Mouse (Mus musculus) forebrain, embryonic 16.5 days (tissue): Measurements from ENCODE around the gene Rab26. TPM values are rescaled to one million over a fixed set of nuclear protein-coding genes. Genes with fewer than 3 reads are reported as not detected.

Source experiments
- ATAC-seq: fragments of 200-750 bp; cut with Nextera tagmentation; 2 replicates; pipeline ENCODE4 v1.8.0; 2017; ENCODE audit warnings: mild to moderate bottlenecking, moderate library complexity
- H3K27ac ChIP-seq: fragments of 300-500 bp; sonication (generic); 2 replicates; pipeline ENCODE4 v1.5.1; 2014; ENCODE audit warnings: low read length, control low read depth
- H3K27me3 ChIP-seq: fragments of 300-500 bp; sonication (generic); replicated peaks from 2 replicates; pipeline ENCODE4 v1.6.1; 2014; ENCODE audit warnings: low read length; ENCODE audit not compliant: control insufficient read depth, insufficient read depth
- H3K36me3 ChIP-seq: fragments of 300-500 bp; sonication (generic); 2 replicates; pipeline ENCODE4 v1.6.1; 2014; ENCODE audit not compliant: control insufficient read depth, insufficient read depth
- H3K4me1 ChIP-seq: fragments of 300-500 bp; sonication (generic); replicated peaks from 2 replicates; pipeline ENCODE4 v1.6.1; 2014; ENCODE audit warnings: low read length; ENCODE audit not compliant: control insufficient read depth, insufficient read depth
- H3K4me2 ChIP-seq: fragments of 300-500 bp; sonication (generic); 2 replicates; pipeline ENCODE4 v1.6.1; 2014; ENCODE audit warnings: mild to moderate bottlenecking, low read length, control low read depth
- H3K4me3 ChIP-seq: fragments of 300-500 bp; sonication (generic); replicated peaks from 2 replicates; pipeline ENCODE4 v1.5.1; 2014; ENCODE audit warnings: mild to moderate bottlenecking, low read length, control low read depth
- H3K9ac ChIP-seq: fragments of 300-500 bp; sonication (generic); replicated peaks from 2 replicates; pipeline ENCODE4 v1.6.1; 2014; ENCODE audit warnings: low read depth, low read length, control low read depth
- H3K9me3 ChIP-seq: fragments of 300-500 bp; sonication (generic); 2 replicates; pipeline ENCODE4 v1.6.1; 2016; ENCODE audit warnings: low read length; ENCODE audit not compliant: control insufficient read depth
- WGBS: fragments of 180-500 bp; shearing (Covaris S2); extraction: QIAGEN DNeasy Blood & Tissue Kit; methylation state at CpG from one replicate; pipeline ENCODE4 v1.1.7; 2014; 5-methylcytosine and 5-hydroxymethylcytosine counted together
- polyA plus RNA-seq: library from polyadenylated mRNA; unstranded; fragments of >200 nt; fragmentation: Nextera tagmentation; extraction: Ambion mirVana; gene quantifications from 2 replicates; pipeline ENCODE4 v1.2.1, GENCODE M21; 2015

Gene Rab26
- polyA plus RNA-seq, 1 experiment from 2014 or later, result 10.9 TPM

- H3K27me3 ChIP-seq, result no peaks in the 10 kb centered on the region
- no peak overlapping the region for H3K4me3 ChIP-seq
- H3K36me3 ChIP-seq, result peaks cover 37% of the 10 kb centered on the region
- H3K9ac ChIP-seq, result no peak overlapping the region
- no peaks in the 10 kb centered on the region for H3K9me3 ChIP-seq
- H3K27ac ChIP-seq, result no peak overlapping the region
- H3K4me1 ChIP-seq, result no peaks in the 10 kb centered on the region
- ATAC-seq, result no peak
- H3K4me2 ChIP-seq, result no peak overlapping the region
- 88% methylated on average over 30 of the region's 30 CpGs for WGBS
Observed at GRCm38 (mm10) chr17:24505286-24505955, 28.6 kb downstream of the Rab26 start.

DNA sequence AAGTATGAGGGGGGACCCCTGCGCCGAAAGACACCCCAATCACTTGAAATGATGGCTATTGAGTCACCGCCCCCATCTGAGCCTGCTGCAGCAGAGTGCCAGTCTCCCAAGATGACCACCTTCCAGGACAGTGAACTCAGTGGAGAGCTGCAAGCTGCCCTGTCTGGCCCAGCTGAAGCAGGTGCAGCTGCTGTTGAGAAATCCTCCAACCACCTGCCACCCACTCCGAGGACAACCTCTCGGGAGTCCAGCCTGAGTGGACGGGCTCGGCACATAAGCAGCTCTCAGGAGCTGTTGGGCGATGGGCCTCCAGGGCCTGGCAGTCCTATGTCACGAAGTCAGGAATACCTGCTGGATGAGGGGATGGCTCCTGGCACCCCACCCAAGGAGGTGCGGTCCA is 29.9 kb downstream of the Rab26 start:
- Histone ChIP-seq H3K4me1 (no peaks in the 10 kb centered on the region), H3K36me3 (peaks cover 27% of the 10 kb centered on the region), H3K9me3 (no peaks in the 10 kb centered on the region), H3K4me3 (no peak overlapping the region), H3K4me2 (no peak overlapping the region), H3K27ac (no peak overlapping the region), H3K27me3 (no peaks in the 10 kb centered on the region), H3K9ac (no peak overlapping the region)
- ATAC-seq, result no peak
- 95% methylated on average over 10 of the region's 10 CpGs for WGBS

DNA sequence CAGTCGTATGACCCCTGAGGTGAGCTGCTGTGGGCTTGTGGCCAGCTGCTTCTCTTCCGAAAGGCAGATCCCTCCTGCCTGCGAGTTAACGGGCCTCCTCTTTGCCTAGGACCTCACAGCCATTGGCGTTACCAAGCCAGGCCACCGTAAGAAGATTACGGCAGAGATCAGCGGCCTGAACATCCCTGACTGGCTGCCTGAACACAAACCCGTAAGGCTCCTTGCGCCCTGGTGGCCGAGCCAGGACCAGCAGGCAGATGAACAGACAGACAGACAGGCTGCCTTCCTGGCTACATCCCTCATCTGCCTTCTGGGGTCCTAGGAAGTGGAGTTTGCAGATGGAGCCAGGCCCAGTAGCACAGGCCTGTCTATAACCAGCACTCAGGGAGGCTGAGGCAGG is 31.8 kb downstream of the Rab26 start:
- ATAC-seq, result no peak
- H3K27me3 ChIP-seq, result no peaks in the 10 kb centered on the region

DNA sequence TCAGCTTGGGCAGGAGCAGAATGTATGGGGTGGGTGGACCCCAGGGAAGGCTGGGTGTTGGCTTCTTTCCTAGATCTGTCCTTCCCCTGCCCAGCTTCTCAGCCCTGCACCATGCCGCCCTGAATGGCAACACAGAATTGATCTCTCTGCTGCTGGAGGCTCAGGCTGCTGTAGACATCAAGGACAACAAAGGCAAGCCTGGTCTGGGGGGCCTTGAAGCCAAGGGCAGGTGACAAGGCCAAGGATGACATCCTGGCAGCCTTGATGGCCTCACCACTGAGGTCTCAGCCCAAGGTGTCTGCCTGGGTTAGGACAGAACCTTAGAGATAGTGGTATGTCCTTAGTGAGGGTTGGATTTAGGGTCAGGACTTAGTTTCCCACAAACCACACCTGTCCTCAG is 38.0 kb downstream of the Rab26 start:
- Histone ChIP-seq H3K4me1 (no peaks in the 10 kb centered on the region; the same call in none of the 2 replicates), H3K27ac (peak overlapping the region; percentile 20; the same call in 1 of the 2 replicates), H3K36me3 (peaks cover 13% of the 10 kb centered on the region), H3K9me3 (no peaks in the 10 kb centered on the region), H3K4me3 (no peak overlapping the region), H3K27me3 (no peaks in the 10 kb centered on the region), H3K9ac (no peak overlapping the region), H3K4me2 (no peak overlapping the region)
- ATAC-seq, result no peak
- WGBS, result 80% methylated on average over 1 of the region's 1 CpGs

More for the DNA sequence above, 31.8 kb downstream of the Rab26 start:
- WGBS, result 34% methylated on average over 11 of the region's 11 CpGs
- peaks cover 23% of the 10 kb centered on the region for H3K36me3 ChIP-seq
- no peak overlapping the region for H3K9ac ChIP-seq
- H3K9me3 ChIP-seq, result no peaks in the 10 kb centered on the region
- H3K27ac ChIP-seq, result no peak overlapping the region
- no peak overlapping the region for H3K4me2 ChIP-seq
- H3K4me1 ChIP-seq, result no peaks in the 10 kb centered on the region
- H3K4me3 ChIP-seq, result no peak overlapping the region

DNA sequence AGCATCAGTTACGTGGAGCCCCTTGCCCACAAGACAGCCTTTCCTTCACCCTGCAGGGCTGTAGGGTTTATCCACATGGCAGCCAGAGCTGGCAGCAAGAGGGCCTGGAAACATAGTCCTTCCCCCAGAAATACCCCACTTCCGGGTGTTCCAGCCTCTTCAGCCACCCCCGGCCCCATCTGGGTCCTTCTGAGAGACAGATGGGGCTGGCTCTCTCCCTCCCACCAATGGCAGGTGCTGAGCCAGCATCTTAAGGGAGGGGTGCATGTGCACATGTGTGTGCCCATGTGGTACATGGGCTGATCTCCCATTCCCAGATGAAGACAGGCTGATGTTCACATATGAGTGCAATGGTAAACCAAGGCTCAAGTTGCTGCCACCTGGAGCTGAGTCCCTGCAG is 38.6 kb downstream of the Rab26 start:
- peaks cover 3% of the 10 kb centered on the region for H3K4me1 ChIP-seq
- no peak overlapping the region for H3K4me2 ChIP-seq
- WGBS, result 58% methylated on average over 3 of the region's 3 CpGs
- ATAC-seq, result peak; percentile 49; the same call in 1 of the 2 replicates
- peaks cover 11% of the 10 kb centered on the region for H3K36me3 ChIP-seq
- H3K9ac ChIP-seq, result no peak overlapping the region
- no peaks in the 10 kb centered on the region for H3K9me3 ChIP-seq
- H3K27ac ChIP-seq, result peak overlapping the region; percentile 20; the same call in 1 of the 2 replicates
- H3K4me3 ChIP-seq, result no peak overlapping the region
- no peaks in the 10 kb centered on the region for H3K27me3 ChIP-seq

DNA sequence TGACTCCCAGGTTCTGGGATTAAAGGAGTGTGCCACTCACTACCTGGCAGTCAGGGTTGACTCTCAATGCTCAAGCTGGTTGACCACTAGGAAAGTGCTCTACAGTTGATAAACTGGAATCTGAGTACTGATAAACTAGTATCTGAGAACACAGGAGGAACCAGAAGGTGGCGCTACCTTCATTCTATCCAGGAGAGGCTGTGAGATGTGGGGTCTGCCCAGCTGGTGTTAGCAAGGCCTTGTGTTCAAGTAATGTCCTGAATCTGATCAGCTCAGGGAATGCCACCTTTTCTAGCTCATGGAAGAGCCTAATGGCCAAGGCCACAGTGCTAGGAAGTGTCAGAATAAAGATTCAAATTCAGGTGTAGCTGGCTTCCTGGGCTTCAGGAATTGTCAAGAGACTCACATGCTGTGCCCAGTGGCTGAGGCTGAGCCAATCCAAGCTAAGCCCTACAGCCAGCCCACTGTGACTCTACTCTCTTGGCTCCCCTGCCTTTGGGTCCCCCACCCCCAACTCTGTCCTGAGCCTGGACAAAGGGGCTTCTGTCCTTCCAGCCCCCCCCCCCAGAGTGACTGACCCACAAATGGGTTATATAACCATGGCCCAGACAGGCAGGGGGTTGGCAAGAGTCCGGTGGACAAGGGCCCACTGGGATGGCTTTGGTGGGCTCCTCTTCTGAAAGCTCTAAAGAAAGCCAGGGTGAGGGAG is 39.2 kb downstream of the Rab26 start:
- H3K36me3 ChIP-seq, result peaks cover 11% of the 10 kb centered on the region
- H3K9me3 ChIP-seq, result no peaks in the 10 kb centered on the region
- no peak overlapping the region for H3K9ac ChIP-seq
- H3K4me1 ChIP-seq, result peaks cover 10% of the 10 kb centered on the region
- 0 out of 2 replicates have a peak, but pooled peaks have one; percentile 11 for ATAC-seq
- 19% methylated on average over 2 of the region's 2 CpGs for WGBS
- H3K4me3 ChIP-seq, result no peak overlapping the region
- H3K4me2 ChIP-seq, result no peak overlapping the region
- no peaks in the 10 kb centered on the region for H3K27me3 ChIP-seq
- no peak overlapping the region for H3K27ac ChIP-seq

DNA sequence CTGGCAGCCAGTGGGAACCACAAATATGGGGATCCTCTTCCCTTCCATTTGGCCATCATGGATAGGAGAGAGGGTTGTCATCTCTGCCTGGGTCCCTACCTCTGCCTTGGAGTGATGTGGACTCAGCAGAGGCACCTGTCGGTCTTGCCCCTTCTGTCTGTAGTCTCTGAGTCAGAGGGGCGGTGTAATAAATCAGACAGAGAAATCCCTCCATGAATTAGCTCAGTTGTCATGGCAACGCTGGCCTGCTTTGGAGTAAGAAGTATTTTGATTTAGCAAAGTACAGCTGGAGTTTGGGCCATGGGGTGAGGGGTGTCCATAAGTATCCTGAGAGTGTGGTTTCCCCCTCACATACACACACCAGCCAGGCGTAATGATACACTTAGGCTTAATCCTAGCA is 43.6 kb downstream of the Rab26 start:
- ATAC-seq, result no peak
- WGBS, result 52% methylated on average over 4 of the region's 4 CpGs
- H3K27me3 ChIP-seq, result no peaks in the 10 kb centered on the region

GRCm38 (mm10) chr17:24489265-24490030 is 44.6 kb downstream of the Rab26 start:
- peak overlapping the region; percentile 83 for H3K4me2 ChIP-seq
- H3K4me3 ChIP-seq, result peak overlapping the region; percentile 94
- WGBS, result 21% methylated on average over 19 of the region's 19 CpGs
- peak overlapping the region; percentile 97 for H3K9ac ChIP-seq
- H3K36me3 ChIP-seq, result no peaks in the 10 kb centered on the region
- H3K27me3 ChIP-seq, result no peaks in the 10 kb centered on the region
- peak overlapping the region; percentile 91 for H3K27ac ChIP-seq
- ATAC-seq, result peak; percentile 10; the same call in 1 of the 2 replicates
- no peaks in the 10 kb centered on the region for H3K9me3 ChIP-seq
- H3K4me1 ChIP-seq, result peaks cover 28% of the 10 kb centered on the region

More for the DNA sequence above, 43.6 kb downstream of the Rab26 start:
- H3K9ac ChIP-seq, result peak overlapping the region; percentile 29; the same call in 1 of the 2 replicates
- no peaks in the 10 kb centered on the region for H3K36me3 ChIP-seq
- no peak overlapping the region for H3K27ac ChIP-seq
- no peaks in the 10 kb centered on the region for H3K9me3 ChIP-seq
- peaks cover 25% of the 10 kb centered on the region for H3K4me1 ChIP-seq
- no peak overlapping the region for H3K4me3 ChIP-seq
- H3K4me2 ChIP-seq, result no peak overlapping the region; the same call in 1 of the 2 replicates
